Mouse (Mus musculus) E14TG2a.4 (cell line): ENCODE data around the gene Olfr90.

Experiments used
- CTCF ChIP-seq: conservative IDR thresholded peaks from 2 replicates; pipeline ENCODE4 v1.5.1; 2014; ENCODE audit warnings: low read length
- NANOG ChIP-seq: IDR thresholded peaks from 2 replicates; pipeline ENCODE4 v1.6.1; 2014; ENCODE audit warnings: borderline replicate concordance, low read length, mixed read lengths
- POU5F1 ChIP-seq: IDR thresholded peaks from 2 replicates; pipeline ENCODE4 v1.6.1; 2014; ENCODE audit warnings: low read length, borderline replicate concordance

DNA sequence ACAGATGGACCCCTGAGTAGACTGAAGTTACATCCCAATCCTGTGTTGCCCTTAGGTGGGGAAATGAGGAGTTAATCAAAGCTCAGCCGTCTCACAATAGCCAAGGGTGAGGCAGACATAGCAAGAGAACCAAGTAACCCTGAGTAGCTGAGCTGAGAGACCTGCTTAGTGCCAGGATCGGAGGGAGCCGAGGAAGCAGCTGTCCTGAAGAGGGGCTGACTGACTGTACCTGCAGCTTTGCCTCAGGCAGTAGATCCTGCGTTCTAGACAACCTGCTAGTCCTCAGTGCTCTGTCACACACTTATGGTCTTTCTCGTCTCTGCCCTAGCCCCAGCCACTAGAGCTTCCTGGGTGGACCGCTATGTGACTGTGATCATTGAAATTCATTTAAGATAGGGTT is 13.1 kb downstream of the Olfr90 start:
- TF ChIP-seq CTCF: no peak
- no peak for TF ChIP-seq NANOG
- no peak for TF ChIP-seq POU5F1
